Mouse (Mus musculus) T-helper 1 cell (primary cell): ENCODE data around the gene Dmtf1.
"Not testable (repeated sequence)": the region's sequence is repeated elsewhere in the genome, so short reads cannot be mapped to it uniquely, and the experiment has no call there.

Experiments used
- in situ Hi-C: fragments of 300-600 bp; cut with MboI, MseI; formaldehyde crosslinking; loops from one replicate; pipeline ENCODE4 v1.15.1; 2025; ENCODE audit warnings: high pct_unique_total_duplicates

The Dmtf1 gene

DNA sequence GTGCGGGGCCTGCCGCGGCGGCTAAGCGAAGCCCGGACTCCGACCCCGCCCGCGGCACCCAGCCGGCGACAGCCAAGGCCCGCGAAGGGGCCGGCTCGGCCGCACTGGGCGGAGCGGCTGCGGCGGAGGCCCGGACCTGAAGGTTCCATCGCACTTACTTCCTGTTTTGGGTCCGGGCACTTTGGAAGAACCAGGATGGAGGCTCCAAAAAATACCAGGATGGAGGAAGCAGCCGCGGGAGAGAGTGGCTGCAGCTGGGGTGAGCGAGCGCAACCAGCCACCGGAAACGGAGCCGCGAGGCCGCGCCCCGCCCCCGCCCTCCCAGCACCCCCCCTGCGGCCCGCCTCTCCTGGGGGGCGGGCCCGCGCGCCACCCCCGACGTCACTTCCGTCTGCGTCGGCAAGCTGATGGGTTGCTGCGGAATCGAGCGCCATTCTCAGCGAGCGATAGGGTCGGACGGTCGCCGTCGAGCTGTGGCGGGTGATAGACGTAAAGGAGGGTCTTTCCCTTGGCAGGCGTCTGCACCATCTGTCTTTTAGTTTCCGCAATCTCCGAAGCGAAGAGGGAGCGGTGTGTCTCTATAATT is at the start of gene Dmtf1:
Gene Dmtf1 (minus strand): TSS at position 321 of the 586 bp plus-strand sequence.
- in situ Hi-C loops: loop anchor here (5.0 kb wide), 1 partner anchor 99 kb away; no protein-coding TSS in a partner anchor

DNA sequence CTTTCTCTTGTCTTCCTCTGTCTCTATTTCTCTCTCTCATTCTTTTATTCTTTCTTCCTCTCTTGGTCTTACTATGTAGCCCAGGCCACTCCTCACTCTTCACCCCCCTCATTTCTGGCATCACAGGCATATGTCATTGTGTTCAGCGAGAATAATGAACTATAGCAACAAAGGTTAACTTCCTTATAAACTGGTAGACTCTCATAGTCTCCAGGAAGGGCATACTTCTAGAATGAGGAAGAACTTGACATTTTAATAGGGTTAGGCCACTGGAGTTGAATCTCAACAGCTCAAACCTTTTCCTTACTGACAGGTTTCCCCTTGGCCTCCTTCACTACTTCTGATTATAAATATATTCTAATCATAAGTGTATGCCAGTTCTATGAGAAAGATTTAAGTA is 24.9 kb upstream of the Dmtf1 start:
- in situ Hi-C loops: loop anchor here (25.0 kb wide), 1 partner anchor 1426 kb away; no protein-coding TSS in a partner anchor

DNA sequence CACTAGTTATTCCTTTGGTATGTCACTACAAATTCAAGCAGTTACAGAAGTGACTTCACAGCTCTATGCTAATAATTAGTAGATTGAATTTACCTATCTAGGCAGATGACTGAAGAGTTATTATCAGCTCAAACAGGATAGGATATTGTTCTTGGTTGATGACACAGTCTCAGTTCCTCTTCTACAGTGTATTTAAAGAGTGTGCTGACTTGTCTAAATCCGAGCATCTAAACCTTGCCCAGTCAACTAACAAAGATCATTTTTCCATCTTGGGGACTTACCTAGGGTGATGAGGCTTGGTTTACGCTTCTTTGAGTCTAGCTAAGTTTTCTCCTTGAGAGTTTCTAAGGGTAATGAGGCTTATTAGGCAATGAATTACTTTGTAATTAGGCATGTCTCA is 11.7 kb upstream of the Dmtf1 start:
- in situ Hi-C loops: no loop called here

DNA sequence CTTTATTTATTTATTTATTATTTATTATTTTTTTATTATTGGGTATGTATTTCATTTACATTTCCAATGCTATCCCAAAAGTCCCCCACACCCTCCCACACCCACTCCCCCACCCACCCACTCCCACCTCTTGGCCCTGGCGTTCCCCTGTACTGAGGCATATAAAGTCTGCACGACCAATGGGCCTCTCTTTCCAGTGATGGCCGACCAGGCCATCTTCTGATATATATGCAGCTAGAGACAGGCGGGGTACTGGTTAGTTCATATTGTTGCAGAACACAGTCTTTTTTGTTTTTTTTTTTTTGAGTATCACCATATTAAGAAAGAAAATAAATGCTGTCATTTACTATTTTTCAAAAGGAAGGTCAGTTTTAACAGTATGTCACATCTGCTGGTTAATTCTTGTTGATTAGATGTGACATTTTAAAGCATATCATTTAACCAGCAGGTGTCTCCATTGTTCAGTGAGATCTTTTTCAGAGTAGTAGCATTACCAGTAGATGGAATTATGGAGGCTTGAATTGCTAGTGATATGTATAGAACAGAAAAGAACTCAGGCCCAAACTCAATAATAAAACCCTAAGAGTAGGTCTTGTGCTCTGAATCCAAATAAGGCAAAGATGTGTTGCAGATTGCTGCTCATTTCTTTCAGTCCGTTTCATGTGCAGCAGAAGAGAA is 7.9 kb upstream of the Dmtf1 start:
- in situ Hi-C loops: not testable (repeated sequence)

DNA sequence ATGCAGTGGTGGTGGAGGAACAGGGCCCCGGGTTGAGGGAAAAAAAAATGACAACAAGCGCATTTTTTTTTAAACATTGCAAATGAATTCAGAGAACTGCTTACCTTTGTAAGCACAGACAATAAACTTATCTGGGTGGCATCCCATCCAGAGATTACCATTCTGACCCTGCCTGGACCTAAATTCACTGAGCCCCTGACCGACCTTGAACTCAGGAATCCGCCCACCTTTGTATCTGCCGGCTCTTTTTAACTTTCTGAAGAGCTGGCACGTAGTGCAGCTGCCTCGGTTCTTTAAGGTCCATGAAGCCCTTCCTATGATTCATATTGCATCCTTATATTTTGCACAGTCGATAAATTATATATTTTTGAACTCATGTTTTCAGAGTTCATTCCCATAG is 4.8 kb upstream of the Dmtf1 start:
- in situ Hi-C loops: no loop called here

DNA sequence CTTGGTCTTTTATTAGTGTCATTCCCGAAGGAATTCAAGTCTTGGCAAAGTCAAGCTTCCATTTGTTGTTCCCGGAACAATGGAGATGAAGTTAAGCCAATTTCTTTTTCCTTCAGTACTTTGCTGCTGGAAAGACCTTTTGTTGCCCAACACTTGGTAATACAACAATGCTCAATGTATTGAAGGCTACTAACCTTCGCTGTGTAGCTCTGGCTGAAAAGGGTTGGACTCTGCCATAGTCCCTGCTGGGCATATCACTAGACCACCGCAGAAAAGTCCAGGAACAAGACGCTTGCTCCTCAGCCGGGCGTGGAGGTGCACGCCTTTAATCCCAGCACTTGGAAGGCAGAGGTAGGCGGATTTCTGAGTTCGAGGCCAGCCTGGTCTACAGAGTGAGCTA is 3.6 kb upstream of the Dmtf1 start:
- in situ Hi-C loops: not testable (repeated sequence)

DNA sequence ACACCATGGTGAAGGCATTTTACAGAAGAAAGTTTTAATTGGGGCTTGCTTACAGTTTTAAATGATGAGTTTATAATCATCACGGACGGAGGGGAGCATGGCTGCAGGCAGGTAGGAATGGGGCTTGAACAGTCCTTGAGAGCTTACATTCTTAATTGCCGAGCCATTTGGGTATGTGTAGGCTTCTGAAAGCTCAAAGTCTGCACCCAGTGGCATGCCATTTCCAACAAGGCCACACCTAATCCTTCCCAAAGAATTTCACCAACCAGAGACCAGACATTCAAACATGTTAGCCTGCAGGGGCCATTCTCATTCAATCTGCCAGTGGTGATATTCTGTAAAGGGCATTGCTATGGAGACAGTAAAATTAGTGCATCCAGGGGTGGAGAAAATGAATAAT is 1.8 kb upstream of the Dmtf1 start:
- in situ Hi-C loops: loop anchor here (5.0 kb wide), 1 partner anchor 101 kb away; no protein-coding TSS in a partner anchor

DNA sequence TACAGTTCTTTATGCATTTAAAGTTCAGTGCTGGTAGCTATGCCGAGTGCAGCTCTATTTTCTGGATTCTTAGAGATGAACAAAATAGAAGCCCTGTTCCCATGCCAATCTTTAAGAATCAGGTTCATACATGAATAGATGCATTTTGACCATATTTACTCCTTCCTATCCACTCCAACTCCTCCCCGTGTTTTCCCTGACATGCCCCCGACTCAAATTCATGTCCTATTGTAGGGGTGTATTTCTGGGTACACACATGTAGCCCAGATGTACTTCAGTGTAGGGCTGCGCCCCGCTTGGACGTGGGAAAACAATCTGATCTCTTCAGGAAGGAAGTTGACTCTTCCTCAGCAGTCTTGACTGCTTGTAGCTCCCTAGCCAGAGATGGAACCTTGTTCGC is 512 bp upstream of the Dmtf1 start:
- in situ Hi-C loops: loop anchor here (5.0 kb wide), 1 partner anchor 100 kb away; no protein-coding TSS in a partner anchor

DNA sequence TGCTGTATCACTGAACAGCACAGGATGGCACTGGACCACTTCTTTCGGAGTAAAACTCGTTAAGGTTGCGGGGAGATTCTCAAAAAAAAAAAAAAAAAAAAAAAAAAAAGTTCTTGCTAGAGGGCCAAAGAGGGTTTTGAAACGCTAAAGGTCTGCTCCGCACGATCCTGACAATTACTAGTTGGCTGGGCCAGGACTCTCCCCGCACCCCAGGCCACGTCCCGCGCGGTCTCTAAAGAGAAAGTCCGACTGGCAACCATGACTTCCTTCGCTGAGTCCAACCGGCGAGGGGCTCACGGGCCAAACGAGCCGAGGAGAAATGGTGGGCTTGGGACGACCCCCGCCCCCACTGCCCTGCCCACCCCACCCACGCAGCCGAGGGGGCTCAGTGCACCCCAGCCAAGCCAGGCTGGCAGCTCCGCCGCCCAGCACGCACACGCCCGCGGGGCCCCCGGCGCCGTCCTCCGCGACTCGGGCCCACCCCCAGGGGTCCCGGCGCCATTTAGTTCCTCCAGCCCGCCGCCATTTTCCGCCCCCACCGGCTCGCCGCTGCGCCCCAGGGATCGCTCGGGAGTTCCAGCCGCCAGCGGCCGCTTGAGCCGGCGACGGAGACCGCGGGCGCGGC is 633 bp downstream of the Dmtf1 start:
- in situ Hi-C loops: loop anchor here (5.0 kb wide), 1 partner anchor 99 kb away; no protein-coding TSS in a partner anchor

DNA sequence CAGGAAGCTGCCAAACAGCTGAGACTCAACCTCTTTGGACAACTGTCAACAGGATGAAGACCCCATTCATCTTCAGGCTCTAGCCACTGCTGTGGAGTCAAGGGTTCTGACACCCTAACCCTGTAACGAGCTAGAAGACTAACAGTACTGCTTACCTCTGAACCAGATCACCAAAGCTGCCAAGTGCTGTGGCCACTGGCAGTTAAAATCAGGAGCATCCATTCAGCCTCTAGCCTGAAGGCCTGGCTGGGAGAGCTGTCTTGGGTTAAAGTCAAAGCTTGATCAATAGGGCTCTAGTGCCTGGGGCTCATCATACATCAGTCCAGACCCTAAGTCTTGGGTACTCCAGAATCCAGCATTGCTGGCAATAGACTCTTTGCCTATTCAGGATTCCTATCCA is 4.2 kb downstream of the Dmtf1 start:
- in situ Hi-C loops: no loop called here

DNA sequence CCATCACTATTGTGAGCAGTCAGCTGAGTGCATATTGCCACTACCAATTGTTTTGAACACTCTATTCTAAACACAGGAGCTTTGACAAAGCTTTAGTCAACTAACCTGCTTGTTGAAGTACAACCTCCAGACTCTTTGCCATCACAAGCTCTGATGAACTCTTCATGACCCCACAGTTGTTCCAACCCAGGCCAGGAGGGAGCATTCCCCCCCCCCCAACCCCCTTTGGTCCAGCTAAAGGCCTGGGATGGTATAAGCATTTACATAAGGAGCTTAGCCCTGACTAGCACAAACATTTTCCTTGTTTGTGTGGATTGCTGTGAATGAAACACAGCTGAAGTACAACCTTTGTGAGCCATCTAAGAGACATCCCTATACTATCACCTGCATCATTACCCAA is 4.8 kb downstream of the Dmtf1 start:
- in situ Hi-C loops: no loop called here

DNA sequence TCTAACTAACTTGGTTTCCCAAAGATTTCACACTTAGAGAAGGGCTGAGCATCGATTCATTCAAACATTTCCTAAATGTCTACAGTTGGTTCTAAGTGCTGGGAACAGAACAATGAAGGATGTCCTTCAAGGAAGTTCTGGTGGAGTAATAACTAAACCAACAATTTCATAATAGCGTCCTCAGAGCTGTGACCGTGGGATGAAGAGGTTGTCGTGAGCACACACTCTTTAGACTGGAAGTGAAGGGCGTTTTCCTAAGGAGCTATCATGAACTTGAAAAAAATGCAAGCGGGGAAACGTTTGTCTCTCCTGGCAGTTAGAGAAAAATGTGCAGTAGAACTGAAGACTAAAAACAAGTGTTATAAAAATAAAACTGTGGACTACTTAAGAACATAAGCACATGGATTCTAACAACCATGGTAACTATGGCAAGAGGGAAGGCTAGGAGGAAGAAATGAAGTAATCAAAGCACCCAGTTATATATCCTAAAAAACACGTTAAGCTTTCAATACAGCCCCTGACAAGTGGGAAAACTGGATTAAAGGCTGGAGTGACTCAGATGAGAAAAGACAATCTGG is 12.2 kb downstream of the Dmtf1 start:
- in situ Hi-C loops: no loop called here

DNA sequence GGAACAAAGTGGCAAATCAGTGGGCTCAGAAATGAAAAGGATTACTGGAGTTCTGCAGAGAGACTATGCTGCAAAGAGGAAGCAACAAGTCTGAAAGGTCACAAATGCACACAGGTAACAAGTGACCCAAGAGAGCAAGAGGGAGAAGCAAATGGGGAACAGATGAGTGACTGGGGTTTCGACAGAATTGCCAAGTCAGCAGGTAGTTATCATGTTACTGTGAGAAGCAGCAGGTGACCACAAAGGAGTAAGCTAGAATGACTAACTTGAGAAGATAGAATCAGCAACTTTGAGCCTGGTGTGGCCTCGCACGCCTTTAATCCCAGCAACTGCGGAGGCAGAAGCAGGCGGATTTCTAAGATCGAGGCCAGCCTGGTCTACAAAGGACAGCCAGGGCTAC is 19.2 kb downstream of the Dmtf1 start:
- in situ Hi-C loops: no loop called here

DNA sequence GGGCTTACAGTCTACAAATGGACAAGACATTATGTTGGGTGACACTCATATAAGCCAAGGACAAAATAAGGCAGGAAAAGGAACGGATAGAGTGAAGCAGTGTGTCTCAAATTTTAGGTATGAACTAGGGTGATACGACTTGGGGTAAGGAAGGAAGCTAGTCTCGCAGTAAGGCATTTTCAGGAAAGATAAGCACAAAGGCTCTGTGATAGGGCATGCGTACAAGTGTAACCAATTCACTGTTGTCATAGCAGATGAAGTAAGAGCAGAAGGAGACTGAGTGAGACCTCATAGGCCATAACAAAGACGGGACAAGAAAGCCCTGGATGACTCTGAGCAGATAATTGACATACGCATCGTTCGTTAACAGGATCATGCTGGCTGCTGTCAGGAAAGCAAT is 20.9 kb downstream of the Dmtf1 start:
- in situ Hi-C loops: no loop called here

DNA sequence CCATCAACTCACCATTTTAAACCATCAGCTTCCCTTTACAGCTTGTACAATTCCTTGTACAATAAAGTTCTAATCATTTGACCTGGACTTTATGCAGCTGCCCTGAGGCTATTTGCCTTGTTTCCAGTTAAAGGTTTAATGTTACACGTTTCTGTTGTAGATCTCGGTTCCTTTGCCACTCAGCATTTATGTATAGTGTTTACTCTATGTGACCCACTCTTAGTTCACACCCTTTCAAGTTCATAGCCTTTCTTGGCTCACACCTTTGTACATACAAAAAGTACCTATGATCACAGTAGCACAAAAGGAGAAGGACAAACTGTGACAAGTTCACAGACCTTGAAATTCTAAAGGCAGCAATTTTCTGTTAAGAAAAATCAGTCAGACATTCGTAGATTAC is 26.0 kb downstream of the Dmtf1 start:
- in situ Hi-C loops: no loop called here

DNA sequence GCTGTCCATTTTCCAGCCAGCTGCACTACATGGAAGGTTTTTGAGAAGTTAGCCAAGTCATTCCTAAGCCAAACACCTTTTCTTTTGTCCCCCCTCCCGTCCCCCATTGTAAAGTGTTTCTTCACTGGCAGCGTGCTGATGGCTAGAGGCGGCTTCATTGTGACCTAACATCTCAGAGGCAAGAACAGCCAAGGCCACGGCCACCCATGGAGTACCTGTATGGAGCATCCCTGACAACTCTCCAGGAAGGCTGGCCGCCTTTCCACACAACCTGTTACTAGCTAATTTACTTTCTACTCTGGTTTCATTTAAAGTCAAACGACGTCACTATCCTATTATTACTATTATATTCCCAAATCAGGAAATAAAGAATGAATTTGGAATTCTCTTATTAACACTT is 29.8 kb downstream of the Dmtf1 start:
- in situ Hi-C loops: no loop called here

DNA sequence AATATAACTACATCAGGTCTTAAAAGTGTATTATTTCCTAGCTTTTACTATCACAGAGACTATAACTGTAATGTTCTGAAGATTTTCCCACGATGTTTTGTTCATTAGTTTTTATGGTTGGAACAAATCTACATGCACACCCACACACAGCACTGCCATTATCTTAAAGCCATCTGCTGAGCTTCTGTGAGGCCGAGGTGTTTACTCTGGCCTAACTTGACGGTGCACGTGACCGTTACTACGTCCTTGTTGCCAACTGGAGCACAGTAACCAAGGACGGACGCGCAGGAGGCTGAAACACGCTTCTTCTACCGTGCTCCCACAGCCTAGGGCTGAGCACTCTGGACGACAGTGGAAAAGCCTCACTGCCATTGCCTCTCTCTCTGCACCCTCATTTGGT is 33.0 kb downstream of the Dmtf1 start:
- in situ Hi-C loops: no loop called here

DNA sequence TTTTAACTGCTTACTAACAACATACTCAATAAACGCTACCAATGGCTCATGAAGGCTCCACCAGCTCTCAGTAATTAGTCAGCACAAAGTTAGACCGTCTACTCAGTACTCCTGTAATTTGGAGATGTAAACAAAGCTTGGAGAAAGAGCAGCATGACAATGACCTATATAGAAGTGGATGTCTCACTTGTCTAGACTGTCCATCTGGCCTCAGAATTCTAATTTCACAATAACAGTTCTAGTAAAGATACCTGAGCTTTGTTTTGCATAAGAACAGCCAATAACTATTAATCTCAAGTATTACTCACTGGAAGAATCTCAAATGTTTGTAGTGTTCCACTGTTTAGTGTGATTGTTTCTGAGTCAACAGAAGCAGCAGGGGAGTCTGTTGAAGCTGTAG is 37.4 kb downstream of the Dmtf1 start:
- in situ Hi-C loops: no loop called here

DNA sequence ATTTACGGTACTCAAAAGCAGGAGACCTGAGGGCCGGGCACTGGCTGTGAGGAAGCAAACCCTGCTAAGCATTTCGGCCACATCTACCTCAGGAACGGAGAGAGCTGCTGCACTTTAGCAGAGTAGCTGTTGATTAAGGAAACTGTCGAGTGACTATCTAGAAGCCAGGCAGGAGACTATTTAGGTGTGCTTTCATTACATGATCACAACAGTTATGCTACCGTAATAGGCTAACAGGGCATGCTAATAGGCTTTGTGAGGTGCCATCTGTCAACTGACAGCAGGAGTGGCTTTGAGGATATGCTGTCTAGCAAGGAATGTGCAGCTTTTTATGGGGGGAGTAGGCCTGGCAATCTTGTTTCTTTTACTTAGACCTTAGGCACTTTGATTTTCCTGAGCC is 47.4 kb downstream of the Dmtf1 start:
- in situ Hi-C loops: loop anchor here (5.0 kb wide), 2 partner anchors 47 to 177 kb away; no protein-coding TSS in a partner anchor

DNA sequence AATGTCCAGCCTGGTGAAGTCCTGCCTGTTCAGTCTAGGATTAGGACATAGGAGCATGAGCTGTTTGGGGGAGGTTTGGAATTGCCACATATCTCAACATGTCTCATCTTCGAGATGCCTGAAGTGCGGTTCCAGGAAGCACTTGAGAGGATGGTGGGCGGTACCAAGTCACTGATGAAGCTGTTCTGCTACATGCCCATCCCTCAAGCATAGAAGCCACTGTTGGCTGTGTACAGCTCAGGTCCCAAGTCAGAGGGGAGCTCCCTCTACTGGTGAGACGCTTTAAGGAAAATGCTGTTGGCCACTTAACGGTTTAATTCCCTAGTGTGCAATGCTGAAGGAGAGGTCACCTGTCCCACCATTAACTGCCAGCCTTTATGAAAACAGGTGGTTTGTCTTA is 49.8 kb downstream of the Dmtf1 start:
- in situ Hi-C loops: loop anchor here (5.0 kb wide), 2 partner anchors 44 to 174 kb away; no protein-coding TSS in a partner anchor

DNA sequence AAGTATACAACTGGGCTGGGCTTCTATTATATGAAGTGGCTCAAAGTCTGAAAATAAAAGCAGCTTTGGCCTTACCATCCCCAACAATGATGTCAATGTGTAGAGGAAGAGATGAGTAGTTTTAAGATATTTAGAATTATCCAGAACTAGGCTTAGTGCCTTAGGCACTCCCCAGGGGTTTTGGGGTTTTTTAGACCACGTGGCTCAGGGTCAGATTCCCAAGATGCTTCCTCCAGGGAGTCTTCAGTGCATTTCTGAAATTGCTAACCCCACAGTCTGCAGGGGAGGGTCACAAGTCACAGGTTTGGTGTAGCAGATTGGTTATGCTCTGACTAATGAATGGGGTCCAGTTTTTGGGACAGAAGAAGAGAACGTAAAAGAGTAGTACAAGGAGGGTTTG is 50.3 kb downstream of the Dmtf1 start:
- in situ Hi-C loops: loop anchor here (5.0 kb wide), 2 partner anchors 44 to 174 kb away; no protein-coding TSS in a partner anchor

DNA sequence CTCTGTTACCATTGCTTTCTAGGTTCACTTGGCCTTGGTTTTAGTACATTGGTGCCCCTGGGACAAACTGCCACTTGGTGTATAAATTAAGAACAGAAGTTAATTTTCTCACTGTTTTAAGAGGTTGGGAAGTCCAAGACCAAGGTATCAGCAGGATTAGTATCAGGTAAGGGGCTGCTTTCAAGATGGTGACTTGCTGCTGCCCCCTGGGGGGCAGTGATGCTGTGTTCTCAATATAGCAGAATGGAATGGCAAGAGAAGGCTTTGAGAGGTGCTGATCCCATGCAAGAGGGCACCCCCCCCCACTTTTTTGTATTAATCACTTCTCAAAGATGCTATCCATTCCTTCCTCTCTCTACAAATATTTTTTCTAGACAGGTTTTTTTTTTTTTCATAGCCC is 52.0 kb downstream of the Dmtf1 start:
- in situ Hi-C loops: no loop called here
